9 mouse cellular contexts compared by ENCODE assay signal in the genomic region with DNA sequence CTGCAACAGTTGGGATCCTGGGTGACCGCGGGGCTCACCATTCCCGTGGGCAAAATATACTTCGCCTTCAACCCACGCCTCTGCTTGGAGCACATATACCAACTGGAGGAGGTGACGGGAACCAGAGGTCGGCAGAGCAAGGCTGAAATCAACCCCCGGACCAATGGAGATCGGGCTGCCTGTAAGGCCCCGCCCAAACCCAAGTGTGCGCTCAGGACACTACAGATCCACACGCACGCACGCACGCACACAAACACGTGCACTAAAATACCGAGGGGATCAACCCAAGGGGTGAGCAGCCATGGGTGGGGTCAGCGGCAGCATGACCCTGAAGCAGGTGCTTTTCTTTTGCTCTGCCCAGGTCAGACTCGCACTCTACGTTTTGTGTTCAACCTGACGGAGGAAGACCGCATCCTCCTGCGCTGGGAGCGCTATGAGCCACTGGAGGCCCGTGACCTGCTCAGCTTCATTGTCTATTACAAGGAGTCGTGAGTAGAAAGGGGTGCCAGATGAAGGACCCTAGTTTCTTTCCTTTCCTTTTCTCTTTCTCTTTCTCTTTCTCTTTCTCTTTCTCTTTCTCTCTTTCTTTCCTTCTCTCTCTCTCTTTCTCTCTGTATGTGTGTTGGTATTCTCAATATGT. TPM values are rescaled to one million over a fixed set of nuclear protein-coding genes. Genes with fewer than 3 reads are reported as not detected.
DNase-seq lines count a peak whose midpoint lies in the region; ATAC-seq and TF ChIP-seq lines count a peak whose summit lies in the region.
"Had no signal": no experiment of that assay in that cellular context is flagged by ENCODE, and none has a peak within 500 bp of the region (broad histone marks: within the 10 kb centered on the region; RNA-seq: fewer than 3 reads in every experiment).

No protein-coding gene starts in this region.

- no peak for TF ChIP-seq CTCF in liver, embryonic 14.5 days (IDR thresholded peaks at IDR 0.05; ENCODE audit: low read depth)
- no peak for TF ChIP-seq CTCF in layer of hippocampus, adult 2 months (conservative IDR thresholded peaks at IDR 0.05)

- TF ChIP-seq EP300 in liver, embryonic 14.5 days (IDR thresholded peaks at IDR 0.05; ENCODE audit: low read depth): no peak

- no peaks in the 10 kb centered on the region for H3K9me3 ChIP-seq in forebrain, embryonic 13.5 days (replicated peaks)
- H3K9me3 ChIP-seq in liver, embryonic 14.5 days (ENCODE audit: control insufficient read depth, low read length): no peaks in the 10 kb centered on the region

- WGBS in forebrain, embryonic 13.5 days: 4% methylated on average over 26 of the region's 26 CpGs
- WGBS in liver, embryonic 14.5 days (ENCODE audit: insufficient replicate concordance): 4% methylated on average over 26 of the region's 26 CpGs

- ATAC-seq in forebrain, embryonic 13.5 days: no peak
- ATAC-seq in liver, embryonic 14.5 days (ENCODE audit: insufficient read depth): no peak

- H3K27ac ChIP-seq in forebrain, embryonic 13.5 days: no peak overlapping the region
- no peak overlapping the region for H3K27ac ChIP-seq in liver, embryonic 14.5 days
- no peak overlapping the region for H3K27ac ChIP-seq in layer of hippocampus, adult 2 months

- H3K4me2 ChIP-seq in forebrain, embryonic 13.5 days: peak overlapping the region; percentile 56
- H3K4me2 ChIP-seq in liver, embryonic 14.5 days (ENCODE audit: low read depth): peak overlapping the region; percentile 40

- DNase-seq in adrenal gland, postnatal 25 days: peak; percentile 17
- no peak for DNase-seq in adrenal gland, adult 18-20 months (ENCODE audit: low spot score in 2 of 2)
- DNase-seq in CD4-positive helper T cell, adult 2 months (ENCODE audit: low read depth, low spot score): peak; percentile 43
- no peak for DNase-seq in liver, embryonic 14.5 days (ENCODE audit: low read depth in 3 of 3, low spot score in 3 of 3)
- DNase-seq in layer of hippocampus, postnatal 14 days (ENCODE audit: low spot score in 2 of 2): no peak
- DNase-seq in layer of hippocampus, adult 2 months (ENCODE audit: low spot score in 2 of 2): no peak
- no peak for DNase-seq in cerebellum, adult 11-12 months

- H3K36me3 ChIP-seq in forebrain, embryonic 13.5 days (ENCODE audit: poor library complexity, severe bottlenecking): no peaks in the 10 kb centered on the region
- no peaks in the 10 kb centered on the region for H3K36me3 ChIP-seq in liver, embryonic 14.5 days (replicated peaks; ENCODE audit: control insufficient read depth, insufficient read depth, low read depth)

- peak overlapping the region; percentile 24 for H3K4me3 ChIP-seq in forebrain, embryonic 13.5 days
- H3K4me3 ChIP-seq in liver, embryonic 14.5 days (ENCODE audit: insufficient read depth in 1 of 2, low read depth in 2 of 2, low read length in 2 of 2): peak overlapping the region in 1 of 2 experiments; percentile 10; a peak in 1 of 4 replicates
- H3K4me3 ChIP-seq in layer of hippocampus, adult 2 months: no peak overlapping the region

- H3K4me1 ChIP-seq in forebrain, embryonic 13.5 days: peaks cover 9% of the 10 kb centered on the region; the same call in 1 of the 2 replicates
- H3K4me1 ChIP-seq in liver, embryonic 14.5 days (replicated peaks; ENCODE audit: control insufficient read depth in 2 of 2, insufficient read depth in 2 of 2, low read length in 1 of 2): no peaks in the 10 kb centered on the region

- peaks cover 98% of the 10 kb centered on the region for H3K27me3 ChIP-seq in forebrain, embryonic 13.5 days
- peaks cover 21% of the 10 kb centered on the region for H3K27me3 ChIP-seq in liver, embryonic 14.5 days (ENCODE audit: control insufficient read depth, insufficient read depth, low read length)

- H3K9ac ChIP-seq in forebrain, embryonic 13.5 days: no peak overlapping the region
- no peak overlapping the region for H3K9ac ChIP-seq in liver, embryonic 14.5 days (replicated peaks)

RNA-seq across cellular contexts. Expression of gene Insrr, which starts 7.4 kb away (rescaled TPM):
- total RNA-seq in adrenal gland, postnatal 25 days (2021): 0.81 and 1.0 TPM in 2 replicates
- total RNA-seq in adrenal gland, adult 18-20 months (2021): 1 to 10 TPM in 1 of 2 experiments, under 1 TPM in 1; 0.76 to 1.2 TPM
- 0.33 and 0.43 TPM in 2 replicates for polyA plus RNA-seq in forebrain, embryonic 13.5 days (2015; fragmentation: Nextera tagmentation; extraction: Ambion mirVana)
- polyA plus RNA-seq in liver, embryonic 14.5 days (2012; rRNA removed): 0.02 TPM in 2 replicates
- polyA plus RNA-seq in liver, embryonic 14.5 days (2014; fragmentation: Nextera tagmentation; extraction: Ambion mirVana): not detected in 2 replicates
- under 1 TPM; 0.12 to 0.35 TPM for total RNA-seq in layer of hippocampus, postnatal 14 days (2021)
- under 1 TPM; 0.18 to 0.39 TPM for total RNA-seq in layer of hippocampus, adult 2 months (2021)
- polyA plus RNA-seq: C2C12 had no signal

RNA-seq across cellular contexts. Expression of gene Ntrk1, which starts 9.2 kb away (rescaled TPM):
- total RNA-seq in adrenal gland, postnatal 25 days (2021): 0.95 and 3.7 TPM in 2 replicates
- 10 to 100 TPM in 1 of 2 experiments, 1 to 10 TPM in 1; 7.1 to 12.5 TPM for total RNA-seq in adrenal gland, adult 18-20 months (2021)
- polyA plus RNA-seq in forebrain, embryonic 13.5 days (2015; fragmentation: Nextera tagmentation; extraction: Ambion mirVana): 0.53 and 0.88 TPM in 2 replicates
- 0.08 and 0.10 TPM in 2 replicates for polyA plus RNA-seq in liver, embryonic 14.5 days (2012; rRNA removed)
- polyA plus RNA-seq in liver, embryonic 14.5 days (2014; fragmentation: Nextera tagmentation; extraction: Ambion mirVana): 0.04 and 0.14 TPM in 2 replicates
- total RNA-seq in layer of hippocampus, postnatal 14 days (2021): under 1 TPM; 0.29 to 0.41 TPM
- total RNA-seq in layer of hippocampus, adult 2 months (2021): under 1 TPM; 0.13 to 0.27 TPM
- polyA plus RNA-seq: C2C12 had no signal

RNA-seq across cellular contexts. Expression of gene Pear1, which starts 19.9 kb away (rescaled TPM):
- total RNA-seq in adrenal gland, postnatal 25 days (2021): 20.7 and 23.0 TPM in 2 replicates
- total RNA-seq in adrenal gland, adult 18-20 months (2021): 10 to 100 TPM; 20.0 to 20.8 TPM
- 4.7 and 4.8 TPM in 2 replicates for polyA plus RNA-seq in forebrain, embryonic 13.5 days (2015; fragmentation: Nextera tagmentation; extraction: Ambion mirVana)
- 5.4 and 6.9 TPM in 2 replicates for polyA plus RNA-seq in liver, embryonic 14.5 days (2012; rRNA removed)
- 3.8 and 4.5 TPM in 2 replicates for polyA plus RNA-seq in liver, embryonic 14.5 days (2014; fragmentation: Nextera tagmentation; extraction: Ambion mirVana)
- 1 to 10 TPM; 7.4 to 8.2 TPM for total RNA-seq in layer of hippocampus, postnatal 14 days (2021)
- total RNA-seq in layer of hippocampus, adult 2 months (2021): 10 to 100 TPM in 1 of 2 experiments, 1 to 10 TPM in 1; 9.2 to 13.1 TPM

RNA-seq across cellular contexts. Expression of gene Sh2d2a, which starts 42.4 kb away (rescaled TPM):
- 0.15 TPM in 1 of 2 replicates, not detected in the other for total RNA-seq in adrenal gland, postnatal 25 days (2021)
- total RNA-seq in adrenal gland, adult 18-20 months (2021): under 1 TPM; 0.33 to 0.80 TPM
- not detected in 2 replicates for polyA plus RNA-seq in forebrain, embryonic 13.5 days (2015; fragmentation: Nextera tagmentation; extraction: Ambion mirVana)
- polyA plus RNA-seq in liver, embryonic 14.5 days (2012; rRNA removed): 0.04 and 0.09 TPM in 2 replicates
- 0.10 and 0.13 TPM in 2 replicates for polyA plus RNA-seq in liver, embryonic 14.5 days (2014; fragmentation: Nextera tagmentation; extraction: Ambion mirVana)
- total RNA-seq in layer of hippocampus, postnatal 14 days (2021): not detected
- total RNA-seq in layer of hippocampus, adult 2 months (2021): not detected

RNA-seq across cellular contexts. Expression of gene Lrrc71, which starts 55.7 kb away (rescaled TPM):
- total RNA-seq in adrenal gland, postnatal 25 days (2021): 0.94 TPM in 1 of 2 replicates, not detected in the other
- total RNA-seq in adrenal gland, adult 18-20 months (2021): under 1 TPM; 0.38 to 0.63 TPM
- polyA plus RNA-seq in forebrain, embryonic 13.5 days (2015; fragmentation: Nextera tagmentation; extraction: Ambion mirVana): 0.35 and 0.58 TPM in 2 replicates
- polyA plus RNA-seq in liver, embryonic 14.5 days (2012; rRNA removed): 0.08 and 0.09 TPM in 2 replicates
- 0.24 and 0.29 TPM in 2 replicates for polyA plus RNA-seq in liver, embryonic 14.5 days (2014; fragmentation: Nextera tagmentation; extraction: Ambion mirVana)
- under 1 TPM; 0.60 to 0.81 TPM for total RNA-seq in layer of hippocampus, postnatal 14 days (2021)
- 1 to 10 TPM in 1 of 2 experiments, under 1 TPM in 1; 0.91 to 1.9 TPM for total RNA-seq in layer of hippocampus, adult 2 months (2021)

Comparison
In these comparisons a context has a peak if more than half of its experiments do, and no peak if none do; other contexts are left out.
1. DNase-seq: peak in adrenal gland, postnatal 25 days (single experiment) and CD4-positive helper T cell, adult 2 months (single experiment); none in adrenal gland, adult 18-20 months (0 of 2), liver, embryonic 14.5 days (0 of 3), layer of hippocampus, postnatal 14 days (0 of 2), layer of hippocampus, adult 2 months (0 of 2) and cerebellum, adult 11-12 months (single experiment).